Mouse (Mus musculus) E14TG2a.4 (cell line): ENCODE measurements around the gene Scd4.

Source experiments
- CTCF ChIP-seq: conservative IDR thresholded peaks from 2 replicates; pipeline ENCODE4 v1.5.1; 2014; ENCODE audit warnings: low read length
- POU5F1 ChIP-seq: IDR thresholded peaks from 2 replicates; pipeline ENCODE4 v1.6.1; 2014; ENCODE audit warnings: low read length, borderline replicate concordance

DNA sequence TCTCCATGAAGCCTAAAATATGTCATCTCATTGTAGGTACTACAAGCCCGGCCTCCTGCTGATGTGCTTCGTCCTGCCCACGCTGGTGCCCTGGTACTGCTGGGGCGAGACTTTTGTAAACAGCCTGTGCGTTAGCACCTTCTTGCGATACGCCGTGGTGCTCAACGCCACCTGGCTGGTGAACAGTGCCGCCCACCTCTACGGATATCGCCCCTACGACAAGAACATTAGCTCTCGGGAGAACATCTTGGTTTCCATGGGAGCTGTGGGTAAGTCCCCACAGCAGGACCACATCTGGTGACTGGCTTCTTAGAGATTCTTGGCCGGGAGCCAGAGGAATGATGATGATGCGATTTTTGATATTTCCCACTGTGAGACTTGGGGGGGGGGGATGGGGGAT lies 31.7 kb upstream of the Scd4 start:
- no peak for TF ChIP-seq CTCF
- TF ChIP-seq POU5F1: no peak
